Mouse (Mus musculus) kidney, embryonic 16.5 days (tissue): ENCODE data around the gene Agr2. TPM values are rescaled to one million over a fixed set of nuclear protein-coding genes. Genes with fewer than 3 reads are reported as not detected.

Experiments
- ATAC-seq: fragments of 200-750 bp; cut with Nextera tagmentation; 2 replicates; pipeline ENCODE4 v1.8.0; 2017; ENCODE audit warnings: moderate TSS enrichment; ENCODE audit not compliant: low FRiP score, low TSS enrichment
- H3K27ac ChIP-seq: fragments of 300-500 bp; sonication (generic); 2 replicates; pipeline ENCODE4 v1.5.1; 2014; ENCODE audit warnings: low read length
- H3K27me3 ChIP-seq: fragments of 300-500 bp; sonication (generic); 2 replicates; pipeline ENCODE4 v1.6.1; 2014; ENCODE audit warnings: low read length, control low read depth, mixed read lengths; ENCODE audit not compliant: insufficient read depth
- H3K36me3 ChIP-seq: fragments of 300-500 bp; sonication (generic); 2 replicates; pipeline ENCODE4 v1.6.1; 2014; ENCODE audit warnings: low read length, control low read depth, mixed read lengths; ENCODE audit not compliant: insufficient read depth
- H3K4me1 ChIP-seq: fragments of 300-500 bp; sonication (generic); 2 replicates; pipeline ENCODE4 v1.6.1; 2014; ENCODE audit warnings: low read length, control low read depth, mixed read lengths; ENCODE audit not compliant: insufficient read depth
- H3K4me2 ChIP-seq: fragments of 300-500 bp; sonication (generic); replicated peaks from 2 replicates; pipeline ENCODE4 v1.6.1; 2014; ENCODE audit warnings: low read depth, low read length
- H3K4me3 ChIP-seq: fragments of 300-500 bp; sonication (generic); 2 replicates; pipeline ENCODE4 v1.5.1; 2014; ENCODE audit warnings: mild to moderate bottlenecking, low read length
- H3K9ac ChIP-seq: fragments of 300-500 bp; sonication (generic); replicated peaks from 2 replicates; pipeline ENCODE4 v1.6.1; 2014; ENCODE audit warnings: low read length
- H3K9me3 ChIP-seq: fragments of 300-500 bp; sonication (generic); 2 replicates; pipeline ENCODE4 v1.6.1; 2016; ENCODE audit warnings: low read length, control low read depth
- WGBS: fragments of 180-500 bp; shearing (Covaris S2); extraction: QIAGEN DNeasy Blood & Tissue Kit; methylation state at CpG from one replicate; pipeline ENCODE4 v1.1.7; 2014; 5-methylcytosine and 5-hydroxymethylcytosine counted together
- polyA plus RNA-seq: library from polyadenylated mRNA; unstranded; fragments of >200 nt; fragmentation: Nextera tagmentation; extraction: Ambion mirVana; gene quantifications from 2 replicates; pipeline ENCODE4 v1.2.1, GENCODE M21; 2015

Agr2 gene
- polyA plus RNA-seq, 1 experiment from 2014 or later, result 2.6 TPM

- 77% methylated on average over 1 of the region's 1 CpGs for WGBS
- Histone ChIP-seq H3K4me3 (no peak overlapping the region), H3K36me3 (no peaks in the 10 kb centered on the region), H3K4me2 (no peak overlapping the region), H3K9ac (no peak overlapping the region), H3K9me3 (no peaks in the 10 kb centered on the region), H3K27me3 (no peaks in the 10 kb centered on the region), H3K27ac (no peak overlapping the region), H3K4me1 (0 out of 2 replicates have a peak, but pooled peaks cover 4% of the 10 kb centered on the region)
- no peak for ATAC-seq
Measured at GRCm38 (mm10) chr12:36050276-36050675, 57.6 kb downstream of the Agr2 start.

Other genes starting within 250 kb of the Agr2 start
- not detected in 2 replicates for gene Agr3, start 67.3 kb upstream of the Agr2 start, polyA plus RNA-seq
- gene Tspan13, start 49.6 kb downstream of the Agr2 start, polyA plus RNA-seq, result 91.3 and 108 TPM in 2 replicates
- gene Ankmy2, start 164.2 kb downstream of the Agr2 start, polyA plus RNA-seq, result 37.4 and 41.6 TPM in 2 replicates
- gene Bzw2, start 165.2 kb downstream of the Agr2 start, polyA plus RNA-seq, result 198 and 218 TPM in 2 replicates